Mouse (Mus musculus) heart, postnatal 10 days (tissue): ENCODE measurements around the gene Sox13. TPM values are rescaled to one million over a fixed set of nuclear protein-coding genes. Genes with fewer than 3 reads are reported as not detected.

Source experiments
- DNase-seq, 2 experiments: peaks; one replicate each; pipeline ENCODE4 v3.0.0; 2021
- intact Hi-C: fragments of 180-260 bp; cut with DNase I; formaldehyde crosslinking; loops from one replicate; pipeline ENCODE4 v1.15.1; 2025
- total RNA-seq, 2 experiments: library from RNA; stranded (reverse); gene quantifications; 2 replicates each; pipeline ENCODE4 v1.2.3; 2021

Sox13 gene
- total RNA-seq, 2 experiments from 2014 or later, result 29.6 to 33.4 TPM

DNA sequence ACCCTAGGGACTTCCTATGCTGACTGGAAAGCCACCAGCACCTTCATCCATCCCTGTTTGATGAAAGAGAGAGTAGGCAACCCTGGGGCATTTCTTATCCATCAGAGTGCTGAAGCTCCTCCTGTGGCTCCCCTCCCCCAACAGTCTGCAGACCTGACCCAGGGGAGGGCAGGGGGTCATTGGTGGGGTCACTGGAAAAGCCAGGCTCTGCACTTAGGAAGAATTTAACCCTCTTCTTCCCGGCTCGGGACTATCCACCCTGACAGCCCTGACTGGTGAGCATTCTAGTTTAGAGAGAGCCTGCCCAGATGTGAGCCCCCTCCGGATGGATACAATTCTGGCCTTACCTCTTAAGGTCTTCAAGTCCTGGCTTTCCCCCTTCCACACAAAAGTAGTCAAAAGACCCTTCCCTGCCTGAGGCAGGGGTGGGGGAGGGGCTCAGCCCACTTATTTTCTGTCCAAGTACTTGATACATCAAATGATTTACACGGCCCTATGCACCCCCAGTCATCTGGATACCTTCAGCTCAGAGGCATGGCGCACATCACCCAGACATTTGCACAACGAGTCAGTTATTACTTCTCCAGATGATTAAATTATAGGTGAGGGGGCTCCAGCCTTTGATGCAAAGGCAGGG lies 15.2 kb downstream of the Sox13 start:
- intact Hi-C loops, result no loop called here
- DNase-seq, result no peak

DNA sequence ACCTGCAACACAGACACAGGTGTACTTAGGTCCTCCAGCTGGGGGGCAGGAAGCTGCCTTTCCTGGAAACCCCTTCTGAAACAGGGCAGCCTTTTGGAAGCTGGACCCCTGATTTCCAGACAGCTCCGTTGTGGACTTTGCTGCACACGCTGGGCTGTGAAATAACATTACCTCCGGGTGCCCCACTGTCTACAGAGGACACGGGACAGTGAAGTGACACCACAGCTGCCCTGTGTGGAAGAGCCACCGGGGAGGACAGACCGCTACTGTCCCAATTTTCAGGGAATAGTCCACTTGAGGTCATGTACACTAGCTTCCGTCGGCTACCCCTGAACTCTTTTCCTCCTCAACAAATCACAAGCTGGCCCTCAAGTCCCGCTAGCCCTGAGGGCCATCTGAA lies 15.9 kb downstream of the Sox13 start:
- DNase-seq, result no peak
- intact Hi-C loops, result no loop called here

DNA sequence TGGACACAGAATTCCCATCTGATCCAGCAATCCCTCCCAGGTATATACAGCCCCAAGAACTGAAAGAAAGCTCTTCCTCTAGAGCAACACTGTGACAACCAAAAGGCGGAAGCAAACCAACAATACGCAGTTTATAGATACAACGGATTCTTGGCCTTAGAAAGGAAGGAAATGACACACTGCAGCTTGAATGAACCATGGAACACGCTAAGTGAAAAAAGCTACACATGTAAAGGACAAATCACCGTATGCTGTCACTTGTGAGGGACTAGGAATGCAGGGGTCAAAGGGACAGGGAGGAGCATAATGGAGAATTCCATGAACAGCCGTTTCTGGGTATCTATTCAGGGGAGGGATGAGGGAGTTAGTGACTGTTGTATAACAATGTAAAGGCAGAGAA lies 16.7 kb downstream of the Sox13 start:
- intact Hi-C loops, result no loop called here

DNA sequence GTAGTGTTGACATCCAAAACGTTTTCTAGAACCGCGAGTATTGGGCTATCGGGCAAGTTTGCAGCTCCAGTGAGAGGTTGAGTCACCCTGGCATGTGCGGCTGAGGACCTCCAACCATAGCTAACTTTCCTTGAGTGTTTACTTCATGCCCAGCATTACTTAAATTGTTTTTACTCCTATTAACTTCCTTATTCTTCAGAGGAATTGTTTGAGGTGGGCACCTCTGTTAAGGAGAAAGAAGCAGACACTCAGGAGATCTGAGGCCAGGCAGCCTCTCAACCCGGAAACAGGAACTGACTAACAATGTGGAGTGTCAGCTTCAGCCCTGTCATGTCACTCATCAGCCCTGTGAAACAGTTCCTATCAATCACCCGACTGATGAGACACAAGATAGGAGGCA lies 17.6 kb downstream of the Sox13 start:
- intact Hi-C loops, result no loop called here
- no peak for DNase-seq

More for the DNA sequence above, 16.7 kb downstream of the Sox13 start:
- no peak for DNase-seq

DNA sequence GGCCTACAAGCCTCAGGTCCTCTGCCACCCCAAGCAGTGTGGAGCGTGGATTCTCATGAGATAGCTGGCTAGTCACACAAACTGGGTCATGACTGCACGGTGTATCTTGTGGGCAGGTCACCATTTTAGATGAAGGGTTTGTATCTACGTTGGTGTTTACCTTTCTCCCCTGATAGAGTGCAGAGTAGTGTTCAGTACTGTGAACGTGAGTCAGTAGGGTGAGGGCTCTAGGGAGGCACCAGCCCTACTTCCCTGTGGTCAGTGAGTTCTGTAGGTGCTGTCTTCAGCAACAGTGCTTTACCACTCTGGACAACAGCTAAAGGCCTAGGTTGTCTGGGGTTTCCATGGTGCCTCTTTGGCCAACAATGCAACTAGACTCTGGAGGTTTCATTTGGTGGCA lies 20.2 kb downstream of the Sox13 start:
- no peak for DNase-seq
- intact Hi-C loops, result no loop called here

DNA sequence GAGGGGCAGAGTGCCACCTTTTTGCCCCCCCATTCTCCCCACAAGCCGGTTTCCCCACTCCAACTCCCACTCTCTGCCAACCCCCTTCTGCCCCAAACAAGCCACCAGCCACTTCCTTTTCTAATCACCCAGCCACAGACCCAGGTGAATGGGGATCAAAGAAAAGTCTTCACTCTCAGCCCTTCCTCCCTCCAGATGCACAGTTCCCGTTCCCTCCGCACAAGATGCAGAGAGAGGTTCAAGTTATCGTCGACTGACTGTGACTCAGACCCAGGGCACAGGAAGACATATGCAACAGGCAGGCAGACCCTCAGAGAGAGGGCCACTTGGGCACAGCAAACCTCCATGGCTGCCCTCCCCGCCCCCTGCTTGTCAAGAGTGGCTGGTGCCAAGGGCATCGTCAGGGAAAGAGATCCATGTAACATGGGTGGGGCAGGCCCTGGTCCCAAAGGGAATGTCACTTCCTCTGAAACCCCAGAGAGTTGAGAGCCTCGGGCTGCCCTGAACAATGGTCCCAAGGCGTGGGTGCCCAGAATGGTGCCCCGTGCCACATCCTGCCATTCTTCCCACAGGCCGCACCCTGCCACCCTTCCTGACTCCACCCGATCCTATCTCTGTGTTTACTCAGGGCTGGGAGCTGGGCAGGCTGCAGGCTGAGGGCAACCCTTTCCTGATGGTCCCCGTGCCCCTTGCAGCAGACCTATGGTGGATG lies 24.0 kb downstream of the Sox13 start:
- intact Hi-C loops, result no loop called here
- DNase-seq, result no peak

DNA sequence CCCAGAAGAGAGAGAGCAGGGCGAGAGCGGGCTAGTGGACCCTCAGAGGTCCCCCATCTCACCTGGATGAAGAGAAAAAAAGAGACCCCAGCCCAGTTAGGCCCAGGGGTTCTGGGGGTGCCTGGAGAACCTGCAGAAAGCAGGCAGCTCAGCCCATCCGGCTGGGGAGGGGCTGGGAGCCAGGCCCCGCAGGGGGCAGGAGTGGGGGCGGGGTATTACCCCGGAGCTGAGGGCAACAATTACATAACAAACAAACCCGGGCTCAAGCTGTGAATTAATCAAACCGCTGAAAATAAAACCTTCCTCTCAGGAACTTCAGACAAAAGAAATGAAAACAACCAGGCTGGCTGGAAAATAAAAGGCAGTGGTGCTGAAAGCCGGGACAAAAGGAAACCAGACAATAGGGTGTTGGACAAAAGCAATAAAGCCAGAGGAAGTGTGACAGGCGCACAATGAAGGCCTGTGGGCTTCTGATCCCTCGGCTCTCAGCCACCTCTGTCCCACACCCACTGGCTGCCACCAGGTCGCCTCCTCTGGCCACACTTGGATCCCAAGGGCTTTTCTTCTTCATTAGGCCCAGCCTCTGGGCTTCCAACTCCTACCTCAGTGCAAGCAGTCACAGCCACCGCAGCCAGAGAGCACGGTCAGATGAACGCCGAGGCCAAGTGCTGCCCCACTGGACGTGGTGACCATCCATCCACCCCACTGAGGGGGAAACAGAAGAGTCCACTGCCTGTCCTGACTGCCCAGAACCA lies 26.5 kb downstream of the Sox13 start:
- peak; percentile 52 to 60 for DNase-seq
- intact Hi-C loops, result loop anchor here (5.0 kb wide), 1 partner anchor 95 kb away; no protein-coding TSS in a partner anchor

DNA sequence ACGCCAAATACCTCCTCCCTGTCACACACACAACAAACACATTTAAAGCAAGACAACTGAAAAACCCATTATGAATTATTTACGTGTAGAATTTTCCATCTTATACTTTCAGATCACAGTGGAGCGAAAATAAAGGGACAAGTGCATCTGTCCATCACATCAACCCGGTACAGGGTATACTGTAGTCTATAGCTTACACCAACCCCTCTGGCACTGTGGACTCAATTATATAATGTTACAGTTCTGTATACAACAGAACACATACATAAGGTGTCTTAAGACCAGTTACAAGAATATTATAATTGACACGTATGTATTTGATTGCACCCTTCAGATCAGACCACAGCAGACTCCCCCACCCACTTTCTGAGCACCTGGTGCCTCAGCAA lies 27.1 kb downstream of the Sox13 start:
- no peak for DNase-seq
- intact Hi-C loops, result loop anchor here (5.0 kb wide), 1 partner anchor 95 kb away; no protein-coding TSS in a partner anchor

DNA sequence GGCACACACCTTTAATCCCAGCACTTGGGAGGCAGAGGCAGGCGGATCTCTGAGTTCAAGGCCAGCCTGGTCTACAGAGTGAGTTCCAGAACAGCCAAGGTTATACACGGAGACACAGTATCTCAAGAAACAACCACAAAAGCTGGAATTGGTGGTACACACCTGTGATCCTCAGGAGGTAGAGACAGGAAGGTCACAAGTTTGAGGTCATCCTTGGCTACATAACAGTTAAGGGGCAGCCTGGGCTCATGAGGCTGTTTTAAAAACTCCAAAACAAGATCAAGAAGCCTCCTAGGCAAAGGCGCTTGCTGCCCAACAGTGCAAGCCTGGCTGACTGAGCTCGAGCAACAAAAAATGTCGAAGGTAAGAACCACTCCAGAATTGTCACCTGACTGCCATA lies 27.5 kb downstream of the Sox13 start:
- no peak for DNase-seq
- intact Hi-C loops, result loop anchor here (5.0 kb wide), 1 partner anchor 96 kb away; no protein-coding TSS in a partner anchor

DNA sequence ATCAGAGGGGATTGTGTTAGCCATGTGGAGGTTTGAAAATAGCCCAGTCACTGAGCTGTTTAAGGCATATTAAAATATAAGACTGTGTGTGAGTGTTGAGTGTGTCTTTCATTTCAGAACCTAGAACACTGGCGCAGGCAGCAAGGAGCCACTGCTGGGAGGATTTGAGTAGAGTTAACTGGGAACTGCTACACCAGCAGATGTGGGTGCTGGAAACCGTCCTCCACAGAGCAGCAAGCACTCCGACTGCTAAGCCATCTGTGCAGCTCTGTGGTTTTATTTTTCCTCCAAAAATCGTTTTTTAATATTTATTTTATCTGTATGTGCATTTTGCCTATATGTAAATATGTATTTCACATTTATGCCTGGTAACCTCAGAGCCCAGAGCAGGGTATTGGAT lies 29.5 kb downstream of the Sox13 start:
- no peak for DNase-seq
- intact Hi-C loops, result loop anchor here (5.0 kb wide), 1 partner anchor 98 kb away; no protein-coding TSS in a partner anchor

DNA sequence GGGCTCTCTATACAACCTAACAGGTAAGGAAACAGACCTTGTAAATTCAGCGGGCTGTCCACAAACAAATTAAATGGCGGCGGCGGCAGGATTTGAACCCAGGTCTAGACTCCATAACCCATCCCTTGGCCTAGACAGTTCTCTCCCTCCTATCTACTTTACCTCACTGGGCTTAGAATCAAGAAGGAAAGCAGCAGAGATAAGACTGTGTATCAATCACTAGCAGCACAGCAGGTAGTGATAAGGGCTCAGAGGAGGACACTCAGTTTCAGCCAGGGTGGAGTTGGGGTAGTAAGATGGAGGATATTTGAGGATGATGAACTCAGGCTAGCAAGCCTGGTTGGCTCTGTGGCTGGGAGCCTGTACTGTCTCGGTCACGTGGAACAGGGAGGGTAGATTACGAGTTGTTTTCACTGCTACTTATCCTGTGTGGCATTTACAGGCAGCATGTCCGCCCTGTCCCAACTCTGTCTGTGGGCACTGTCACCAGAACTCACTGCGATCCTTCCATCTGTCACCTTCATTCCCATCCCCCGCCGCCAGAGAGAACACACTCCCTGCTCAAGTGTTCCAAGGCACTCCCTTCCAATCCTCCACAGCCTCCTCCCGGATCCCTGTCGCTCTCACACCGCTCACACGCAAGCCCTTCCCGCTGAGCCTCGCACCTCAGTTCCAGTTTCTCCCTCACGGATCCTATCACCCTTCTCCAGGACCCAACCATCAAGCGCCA lies 36.5 kb downstream of the Sox13 start:
- DNase-seq, result no peak
- intact Hi-C loops, result no loop called here

DNA sequence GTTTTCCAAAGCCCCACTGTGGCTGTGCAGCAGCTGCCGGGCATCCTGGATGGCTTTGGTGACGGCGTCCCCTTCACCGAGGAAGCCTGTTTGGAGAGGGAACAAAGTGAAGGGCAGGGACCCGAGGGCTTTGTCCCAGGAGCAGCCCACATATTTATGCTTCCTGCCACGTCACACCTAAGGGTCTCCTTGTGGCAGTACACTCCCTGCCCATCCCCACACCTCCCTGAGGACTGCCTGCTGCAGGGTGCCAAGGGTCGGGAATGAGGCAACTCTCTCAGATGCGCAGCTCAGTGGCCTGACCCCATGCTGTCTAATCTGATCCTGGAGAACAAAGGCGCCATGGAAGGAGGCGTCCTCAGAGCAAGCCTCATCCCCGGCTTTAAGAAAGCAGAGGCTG lies 38.0 kb downstream of the Sox13 start:
- DNase-seq, result no peak
- intact Hi-C loops, result no loop called here

DNA sequence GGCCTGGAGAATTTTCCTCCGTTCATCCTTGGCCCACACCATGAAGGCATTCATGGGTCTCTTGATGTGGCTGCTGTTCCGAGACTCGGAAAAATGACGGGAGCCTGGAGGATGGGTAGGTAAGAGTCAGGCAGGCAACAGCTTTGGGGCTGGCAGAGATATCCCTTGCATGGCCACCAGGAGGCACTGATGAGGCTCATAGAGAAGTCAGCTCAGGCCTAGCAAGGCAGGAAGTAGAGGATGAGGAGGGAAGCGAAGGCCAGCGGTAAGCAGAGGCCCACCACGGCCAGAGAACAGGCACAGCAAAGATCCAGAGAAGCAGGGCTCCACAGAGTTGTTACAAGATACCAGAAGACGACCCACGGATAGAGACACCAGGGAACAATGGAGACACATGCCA lies 38.7 kb downstream of the Sox13 start:
- DNase-seq, result peak; percentile 75 to 83
- intact Hi-C loops, result no loop called here

DNA sequence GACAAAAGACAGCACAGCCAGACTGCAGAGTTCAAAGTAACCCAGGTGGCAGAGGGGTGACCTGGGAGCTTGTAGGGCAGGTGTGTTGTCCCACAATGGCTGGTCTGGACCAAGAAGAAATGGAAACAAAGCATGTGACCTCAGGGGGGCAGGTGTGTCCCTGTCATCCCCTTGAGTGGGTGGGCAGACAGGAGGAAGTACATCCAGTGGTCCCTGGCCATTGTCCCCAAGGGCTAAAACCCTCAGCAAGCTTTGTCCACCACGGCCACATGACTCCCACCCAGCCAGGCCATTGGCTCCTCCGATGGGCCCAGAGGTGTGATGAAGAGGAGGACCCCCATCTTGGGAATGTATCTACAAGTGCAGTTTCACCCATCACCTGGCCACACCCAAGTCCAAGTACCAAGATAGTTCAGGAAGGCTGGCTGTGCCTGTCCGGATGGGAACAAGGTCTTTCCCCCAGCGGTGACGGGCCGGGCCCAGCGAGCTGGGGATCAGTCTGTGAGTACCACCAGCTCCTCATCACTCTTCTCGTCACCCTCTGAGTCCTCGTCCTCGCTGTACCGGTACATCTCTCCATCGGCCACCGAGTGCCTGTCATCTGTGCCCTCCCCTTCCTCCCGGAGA lies 40.9 kb downstream of the Sox13 start:
- intact Hi-C loops, result loop anchor here (1.0 kb wide), 1 partner anchor 39 kb away; no protein-coding TSS in a partner anchor
- DNase-seq, result no peak

DNA sequence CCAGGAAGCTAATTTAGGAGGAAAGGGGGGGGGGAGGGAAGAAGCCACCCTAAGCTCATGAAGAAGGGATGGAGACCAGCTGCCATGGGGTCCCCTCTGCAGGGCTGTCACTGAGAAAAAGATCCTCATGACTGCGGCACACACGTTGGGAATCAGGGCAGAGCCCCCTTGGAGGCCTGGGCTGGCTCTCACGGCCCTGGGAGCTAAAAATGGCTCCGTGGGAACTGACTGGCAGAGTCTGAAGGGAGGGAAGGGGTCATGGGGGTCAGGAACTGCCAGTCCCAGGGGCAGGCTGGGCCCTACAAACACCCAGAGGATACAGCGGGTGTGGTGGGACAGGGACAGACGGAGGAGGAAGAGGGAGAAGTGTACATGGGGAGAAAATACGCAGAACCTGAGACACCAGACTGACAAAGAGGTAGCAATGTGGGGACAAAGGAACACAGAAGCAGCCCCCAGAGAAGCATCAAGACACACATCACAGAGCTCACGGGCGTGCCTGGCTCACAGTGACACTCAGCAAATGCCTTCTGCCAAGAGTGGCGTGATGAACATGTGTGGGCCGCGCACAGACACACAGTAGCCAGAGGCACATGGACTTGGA lies 41.5 kb downstream of the Sox13 start:
- intact Hi-C loops, result loop anchor here (1.0 kb wide), 3 partner anchors 40 to 228 kb away; partner anchors contain the start of gene Snrpe
- no peak for DNase-seq

DNA sequence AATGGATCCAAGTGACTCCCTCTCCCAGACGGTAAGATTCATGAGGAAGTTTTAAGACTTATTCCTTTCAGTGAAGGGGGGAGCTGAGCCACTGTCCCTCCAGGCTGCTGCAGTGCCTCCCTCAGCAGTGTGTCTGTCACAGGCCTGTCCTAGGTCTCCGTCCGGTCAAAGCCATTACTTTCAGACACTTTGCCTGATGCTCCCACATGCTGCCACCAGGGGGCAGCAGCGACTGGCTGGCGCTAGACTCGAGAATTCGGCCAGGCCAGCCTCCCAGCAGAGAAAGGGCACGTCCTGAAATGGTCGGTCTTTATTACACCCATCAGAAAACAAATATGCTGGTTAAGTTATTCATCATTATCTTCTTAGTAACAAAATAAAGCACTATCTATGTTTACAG lies 42.2 kb downstream of the Sox13 start:
- DNase-seq, result peak in 1 of 2 experiments; percentile 64
- intact Hi-C loops, result loop anchor here (1.0 kb wide), 2 partner anchors 214 to 228 kb away; partner anchors contain the start of gene Snrpe

DNA sequence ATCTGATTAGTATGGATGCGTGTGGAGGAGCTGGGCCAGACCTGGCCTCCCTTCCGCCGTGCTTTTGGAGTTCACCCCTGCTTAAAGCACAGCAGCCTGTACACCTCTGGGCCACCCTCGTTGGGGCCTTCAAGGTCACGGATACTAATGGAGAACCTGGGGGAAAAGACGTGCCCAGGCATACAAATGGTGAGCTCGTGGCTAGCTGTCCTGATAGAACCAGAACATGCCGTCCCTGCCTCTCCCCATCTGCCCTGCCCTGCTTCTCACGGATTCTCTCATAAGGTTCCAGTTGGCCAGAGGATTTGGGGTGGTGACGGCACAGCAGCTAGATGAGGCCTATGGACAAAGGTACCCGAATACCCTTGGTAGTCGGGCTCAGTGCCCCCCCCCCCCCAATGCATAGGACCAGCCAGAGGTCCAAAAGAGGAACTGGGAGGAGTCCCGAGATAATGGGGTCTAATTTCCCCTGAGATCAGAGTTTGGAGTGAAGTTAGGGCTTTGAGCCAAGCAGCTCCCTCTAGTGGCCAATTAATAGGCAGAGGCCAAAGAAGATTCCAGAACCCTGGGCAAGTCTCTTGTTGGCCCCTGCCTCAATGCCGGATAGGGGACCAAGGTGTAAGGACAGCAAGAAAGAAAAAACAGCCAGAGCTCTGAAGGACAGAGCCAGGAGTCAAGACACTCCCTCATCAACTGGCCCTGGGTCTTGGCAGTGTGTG lies 43.7 kb downstream of the Sox13 start:
- DNase-seq, result peak; percentile 64 to 79
- intact Hi-C loops, result no loop called here

DNA sequence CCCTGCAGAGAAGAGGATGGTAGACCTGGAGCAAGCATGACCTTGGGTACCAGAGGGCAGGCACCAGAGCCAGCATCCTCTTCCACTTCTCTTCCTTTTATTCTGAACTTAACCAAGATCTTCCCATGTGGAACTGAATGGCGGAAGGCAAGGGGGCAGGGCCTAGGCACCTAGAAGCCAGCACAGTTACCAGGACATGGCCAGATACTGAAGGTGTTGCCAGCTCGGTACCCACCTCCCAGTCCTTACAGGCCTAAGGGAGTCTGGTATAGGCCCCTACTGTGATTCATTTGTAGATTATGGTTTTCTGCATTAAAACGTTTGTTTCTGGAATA lies 44.2 kb downstream of the Sox13 start:
- no peak for DNase-seq
- intact Hi-C loops, result no loop called here

DNA sequence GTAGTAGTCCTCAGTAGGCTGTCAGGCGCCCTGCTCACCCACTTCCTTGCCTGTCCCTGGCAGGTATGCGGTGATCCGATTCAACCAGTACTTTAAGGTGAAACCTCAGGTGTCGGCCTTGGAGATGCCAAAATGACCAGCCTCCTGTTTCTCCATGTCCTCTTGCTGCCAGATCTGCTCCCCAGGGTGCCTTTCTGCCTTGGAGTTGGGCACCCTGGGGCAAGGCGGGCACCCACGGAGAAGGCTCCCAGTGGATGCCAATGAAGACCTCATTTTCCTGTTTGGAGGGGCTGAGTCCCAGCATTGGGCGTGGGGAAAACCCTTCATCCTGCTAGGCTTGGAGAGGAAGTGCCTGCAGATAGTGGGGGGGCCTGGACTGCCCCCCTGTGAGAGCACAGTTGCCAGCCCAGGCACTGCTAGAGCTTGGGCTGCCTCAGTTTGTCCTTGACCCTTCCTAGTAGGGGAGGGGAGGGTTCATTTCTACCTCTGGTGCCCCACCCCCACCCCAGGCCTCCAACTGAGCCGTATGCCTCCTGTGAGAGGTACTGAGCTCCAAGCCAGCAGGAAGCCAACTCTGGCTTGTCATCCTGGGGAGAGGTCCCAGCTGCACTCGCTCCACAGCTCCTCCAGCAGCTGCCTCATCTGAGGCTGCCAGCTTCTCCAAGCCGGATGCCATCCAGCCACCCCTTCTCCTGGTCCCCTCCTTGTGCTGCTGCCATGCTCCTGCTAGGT lies 44.8 kb downstream of the Sox13 start:
- intact Hi-C loops, result no loop called here
- no peak for DNase-seq
